Mouse (Mus musculus) heart, postnatal 0 days (tissue): ENCODE measurements around the gene Cyp2d22.
A peak's percentile ranks its signal among the peaks of the same experiment; 100 is the strongest.

Source experiments
- CTCF ChIP-seq: IDR thresholded peaks from 2 replicates; pipeline ENCODE4 v1.5.1; 2016; ENCODE audit warnings: antibody characterized with exemption, control low read depth, low read depth
- EP300 ChIP-seq: IDR thresholded peaks from 2 replicates; pipeline ENCODE4 v1.6.1; 2016; ENCODE audit warnings: antibody characterized with exemption, low read depth

- peak; percentile 18; the same call in 1 of the 2 replicates for TF ChIP-seq CTCF
- no peak for TF ChIP-seq EP300
Measured at GRCm38 (mm10) chr15:82346580-82347302, 33.3 kb downstream of the Cyp2d22 start.
